Mouse (Mus musculus) R1 (cell line): ENCODE measurements around the gene Git1.

Experiments used
- DNase-seq: peaks from one replicate; pipeline ENCODE4 v3.0.0-alpha.2; 2018; ENCODE audit warnings: low read depth, low spot score

Git1 gene

GRCm38 (mm10) chr11:77483043-77483442 lies 10.3 kb upstream of the Git1 start:
- no peak for DNase-seq

GRCm38 (mm10) chr11:77483510-77484255 lies 9.7 kb upstream of the Git1 start:
- peak; percentile 44 for DNase-seq

- no peak for DNase-seq
These were observed 8.1 kb upstream of the Git1 start for GRCm38 (mm10) chr11:77485229-77485628.

- DNase-seq = no peak
These were observed 6.6 kb upstream of the Git1 start for GRCm38 (mm10) chr11:77486798-77487197.

GRCm38 (mm10) chr11:77488771-77489581 lies 4.4 kb upstream of the Git1 start:
- DNase-seq = peak; percentile 55

DNA sequence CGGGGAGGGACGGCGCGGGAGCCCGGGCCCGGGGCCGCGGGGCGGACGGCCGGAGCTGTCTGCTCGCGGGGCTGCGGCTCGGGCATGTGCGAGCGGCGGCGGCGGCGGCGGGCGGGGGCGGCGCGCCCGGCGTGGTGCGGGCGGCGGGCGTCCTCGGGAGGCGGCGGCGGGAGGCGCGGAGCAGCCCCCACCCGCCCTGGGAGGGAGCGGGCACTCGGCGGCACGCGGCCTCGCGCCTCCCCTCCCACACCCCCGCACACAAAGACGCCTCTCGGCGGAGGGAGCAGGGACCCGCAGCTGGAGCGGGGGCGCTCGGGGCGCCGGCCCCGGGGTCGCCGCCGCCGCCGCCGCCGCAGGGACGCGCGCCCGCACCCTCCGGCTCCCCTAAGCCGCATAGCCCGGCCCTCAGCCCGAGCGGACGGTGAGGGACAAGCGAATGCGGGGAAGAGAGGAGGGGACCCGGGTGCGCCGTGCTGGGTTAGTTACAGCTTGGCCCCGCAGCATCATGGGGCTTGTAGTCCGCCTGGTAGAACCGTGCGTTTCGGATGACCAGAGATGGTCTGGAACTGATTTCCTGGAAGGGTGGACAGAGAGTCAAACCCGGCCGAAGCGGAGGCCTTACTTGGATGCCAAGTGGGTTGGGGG lies 3.6 kb upstream of the Git1 start, which contains the start of gene Ankrd13b:
Ankrd13b (minus strand) TSS at position 88 of the 645 bp plus-strand sequence.
- peak; percentile 79 for DNase-seq

DNA sequence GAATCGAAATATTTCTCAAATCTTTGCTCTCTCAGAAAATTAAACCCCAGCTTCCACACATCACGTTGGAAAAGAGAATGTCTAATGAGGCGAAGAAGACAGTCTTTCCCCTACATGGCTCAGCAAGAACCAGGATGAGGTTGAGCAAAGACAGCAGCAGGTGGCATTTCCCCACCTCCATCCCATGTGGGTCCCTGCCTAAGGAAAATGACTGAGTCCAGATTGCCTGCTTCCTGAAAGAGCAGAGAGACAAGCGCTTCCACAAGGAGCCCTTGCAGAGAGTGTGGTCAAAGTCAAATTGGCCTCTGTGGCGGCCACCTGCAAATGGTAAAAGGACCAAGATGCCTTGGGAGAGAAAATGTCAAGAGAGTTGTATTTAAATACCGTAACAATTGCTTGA lies 2.9 kb upstream of the Git1 start:
- no peak for DNase-seq

GRCm38 (mm10) chr11:77491123-77491501 lies 2.2 kb upstream of the Git1 start:
- DNase-seq = peak; percentile 94

DNA sequence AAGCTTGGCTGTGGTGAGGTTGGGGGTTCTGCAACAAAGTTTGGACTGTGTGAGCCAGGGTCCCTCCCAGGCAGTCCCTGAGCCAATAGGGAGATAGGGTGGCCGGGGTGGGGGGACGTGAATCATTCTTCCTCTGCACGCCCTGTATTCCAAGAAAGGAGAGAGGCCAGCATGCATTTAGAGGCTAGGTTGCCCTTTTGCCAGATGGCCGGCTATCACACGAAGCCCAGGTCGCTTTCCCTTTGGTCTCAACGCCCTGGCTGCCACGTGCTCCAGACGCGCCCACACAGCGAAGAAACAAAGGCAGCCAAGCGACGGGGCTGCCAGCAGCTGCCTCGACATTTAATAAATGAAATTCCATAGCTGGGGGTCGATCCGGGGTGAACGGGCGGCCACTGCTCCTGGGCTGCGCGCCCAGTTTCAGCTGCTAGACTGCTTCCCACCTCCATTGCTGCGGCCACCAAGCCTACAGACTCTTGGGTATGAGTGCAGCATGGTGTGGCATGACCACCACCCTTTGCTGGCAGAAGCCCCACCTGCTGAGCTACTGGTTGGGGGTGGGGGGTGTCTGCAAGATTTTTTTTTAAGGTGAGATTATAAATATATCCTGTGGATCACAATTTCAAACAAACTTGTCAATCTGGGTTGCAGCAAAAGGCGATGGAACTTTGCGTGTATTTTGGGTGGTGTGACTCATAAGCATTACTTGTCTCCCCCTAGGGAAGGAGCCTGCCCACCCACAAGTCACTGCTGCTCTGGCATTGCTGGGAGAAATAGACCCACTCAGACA lies 1.7 kb upstream of the Git1 start:
- DNase-seq = no peak

- no peak for DNase-seq
These were observed 971 bp upstream of the Git1 start for GRCm38 (mm10) chr11:77492311-77492871.

DNA sequence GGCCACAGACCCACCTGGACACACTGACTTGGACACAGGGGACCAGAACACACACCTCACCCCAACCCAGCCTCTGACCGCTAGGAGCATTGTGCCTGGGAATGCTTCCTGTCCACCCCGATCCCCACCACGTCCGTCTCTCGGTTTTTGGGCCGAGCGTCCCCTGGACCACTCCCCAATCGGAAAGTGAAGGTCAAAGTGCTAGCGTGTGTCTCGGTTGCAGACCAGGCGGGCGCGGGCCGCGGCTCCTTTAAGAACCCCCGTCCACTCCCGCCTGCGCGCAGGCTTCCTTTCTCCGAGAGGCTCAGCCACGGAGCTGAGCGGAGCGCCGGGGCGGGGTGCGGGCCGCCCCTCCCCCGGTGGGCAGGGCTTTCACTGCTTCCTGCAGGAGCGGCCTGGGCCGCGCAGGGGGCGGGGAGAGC lies 440 bp upstream of the Git1 start:
- DNase-seq = peak; percentile 90

- no peak for DNase-seq
These were observed 948 bp downstream of the Git1 start for GRCm38 (mm10) chr11:77494344-77494676.

DNA sequence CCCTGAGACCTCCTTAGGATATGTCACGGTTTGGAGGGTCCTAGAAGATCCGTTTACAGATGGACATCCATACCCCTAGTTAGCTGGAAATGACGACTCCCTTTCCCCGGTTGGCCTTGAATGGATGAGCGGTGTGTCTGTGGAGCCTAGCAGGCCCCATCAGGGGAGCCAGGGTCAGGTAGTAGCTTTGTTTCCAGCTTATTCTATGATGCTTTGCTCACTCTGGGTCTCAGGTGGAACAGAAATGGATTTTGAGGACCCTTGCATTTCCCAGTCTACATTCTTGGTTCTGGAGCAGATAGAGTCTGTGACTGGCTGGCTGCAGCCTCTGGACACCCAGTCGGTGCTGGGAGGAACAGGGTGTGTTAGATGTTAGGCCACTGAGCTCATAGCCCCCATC lies 1.4 kb downstream of the Git1 start:
- no peak for DNase-seq

DNA sequence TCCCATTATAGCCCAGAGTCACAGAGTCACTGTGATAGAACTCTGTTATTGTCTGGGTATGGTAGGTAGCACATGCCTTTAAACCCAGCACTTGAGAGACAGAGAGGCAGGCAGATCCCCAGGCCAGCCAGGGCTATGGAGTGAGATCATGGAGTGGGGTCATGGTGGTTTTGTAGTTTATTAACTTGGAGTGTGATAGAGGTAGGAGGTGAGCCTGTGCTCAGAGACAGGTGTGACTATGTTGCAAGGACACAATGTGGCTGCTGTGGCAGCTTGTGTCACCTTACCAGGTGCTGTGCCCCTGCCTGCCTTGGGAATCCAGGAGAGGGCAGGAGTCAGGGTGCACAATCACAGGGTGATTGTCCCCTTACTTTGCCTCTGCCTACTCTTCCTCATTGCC lies 2.1 kb downstream of the Git1 start:
- DNase-seq = no peak

GRCm38 (mm10) chr11:77497341-77497756 lies 4.0 kb downstream of the Git1 start:
- DNase-seq = peak; percentile 98

GRCm38 (mm10) chr11:77497851-77498250 lies 4.5 kb downstream of the Git1 start:
- peak; percentile 83 for DNase-seq

GRCm38 (mm10) chr11:77498261-77499139 lies 5.1 kb downstream of the Git1 start:
- peak; percentile 95 for DNase-seq

GRCm38 (mm10) chr11:77499354-77499753 lies 6.0 kb downstream of the Git1 start:
- DNase-seq = no peak

DNA sequence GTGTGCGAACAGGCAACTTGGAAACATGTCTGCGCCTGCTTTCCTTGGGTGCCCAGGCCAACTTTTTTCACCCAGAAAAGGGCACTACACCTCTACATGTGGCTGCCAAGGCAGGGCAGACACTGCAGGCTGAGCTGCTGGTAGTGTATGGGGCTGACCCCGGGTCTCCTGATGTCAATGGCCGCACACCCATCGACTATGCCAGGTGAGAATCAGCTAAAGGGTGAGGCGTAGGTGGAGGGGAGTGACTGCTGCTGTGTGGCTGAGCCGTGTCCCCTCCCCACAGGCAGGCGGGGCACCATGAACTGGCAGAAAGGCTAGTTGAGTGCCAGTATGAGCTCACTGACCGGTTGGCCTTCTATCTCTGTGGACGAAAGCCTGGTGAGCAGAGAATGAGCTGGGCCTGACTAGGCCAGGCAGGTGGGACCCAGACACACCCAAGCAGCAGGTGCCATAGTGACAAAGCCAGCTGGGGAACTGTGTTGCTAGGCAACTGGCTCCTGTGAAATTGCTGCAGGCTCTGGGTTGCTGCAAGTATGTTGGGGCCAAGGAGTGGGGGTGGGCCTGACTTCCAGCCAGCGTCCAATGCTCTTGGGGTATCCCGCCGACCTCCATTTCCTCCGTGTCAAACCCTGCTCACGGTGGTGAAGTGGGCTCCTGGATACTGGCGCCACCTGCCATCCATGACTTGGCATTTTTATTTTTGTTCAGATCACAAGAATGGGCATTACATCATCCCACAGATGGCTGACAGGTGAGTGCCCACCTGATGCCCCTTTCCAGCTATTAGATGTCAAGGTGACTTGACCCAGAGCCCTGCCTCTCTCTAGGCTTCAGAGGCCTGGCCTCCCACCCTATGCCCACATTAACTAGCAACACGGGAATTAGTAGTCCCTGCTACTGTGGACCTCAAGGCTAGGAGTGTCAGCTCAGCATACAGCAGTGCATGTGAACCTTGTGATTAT lies 7.3 kb downstream of the Git1 start:
- peak; percentile 91 for DNase-seq
